Mouse (Mus musculus): ENCODE measurements around the gene Atp8a2.
A peak's percentile ranks its signal among the peaks of the same experiment; 100 is the strongest.
"Not testable (repeated sequence)": the region's sequence is repeated elsewhere in the genome, so short reads cannot be mapped to it uniquely, and the experiment has no call there.

Atp8a2 gene

DNA sequence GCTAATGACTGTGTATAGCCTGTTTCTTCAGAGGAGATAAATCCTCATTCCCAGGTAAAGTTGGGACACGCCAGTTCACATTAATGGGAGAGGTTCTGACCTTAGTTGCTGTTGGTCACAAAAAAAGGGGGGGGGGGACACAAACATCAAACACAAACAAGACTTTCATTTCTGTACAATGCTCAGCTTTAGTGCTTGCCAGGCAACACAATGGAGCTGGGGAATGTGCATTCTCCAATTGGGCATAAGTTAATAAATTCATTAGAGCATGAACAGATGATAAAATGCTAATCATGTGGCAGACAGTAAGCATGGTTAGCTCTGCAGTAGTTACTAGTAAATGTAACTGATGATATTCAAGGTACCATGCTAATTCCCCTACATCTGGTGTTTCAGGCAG is 195.2 kb downstream of the Atp8a2 start:
- DNase-seq = no peak

DNA sequence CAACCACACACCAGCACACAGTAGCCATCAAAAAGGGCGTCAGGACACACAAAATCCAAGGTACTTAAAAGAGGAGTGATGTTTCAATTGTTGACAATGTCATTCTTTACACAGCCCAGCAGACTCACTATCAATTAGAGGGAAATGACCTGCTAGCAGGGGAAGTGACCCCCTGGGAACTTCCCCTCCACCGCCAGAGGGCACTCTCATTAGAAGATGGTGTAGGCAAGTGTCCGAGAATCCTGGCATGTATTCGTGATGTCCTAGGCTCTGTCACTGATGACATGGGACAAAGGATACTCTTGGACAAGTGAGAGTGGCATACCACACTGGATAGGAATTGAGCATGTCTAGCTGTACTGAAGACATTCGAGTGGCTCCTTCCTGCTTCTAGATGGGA is 208.1 kb downstream of the Atp8a2 start:
- DNase-seq = no peak

DNA sequence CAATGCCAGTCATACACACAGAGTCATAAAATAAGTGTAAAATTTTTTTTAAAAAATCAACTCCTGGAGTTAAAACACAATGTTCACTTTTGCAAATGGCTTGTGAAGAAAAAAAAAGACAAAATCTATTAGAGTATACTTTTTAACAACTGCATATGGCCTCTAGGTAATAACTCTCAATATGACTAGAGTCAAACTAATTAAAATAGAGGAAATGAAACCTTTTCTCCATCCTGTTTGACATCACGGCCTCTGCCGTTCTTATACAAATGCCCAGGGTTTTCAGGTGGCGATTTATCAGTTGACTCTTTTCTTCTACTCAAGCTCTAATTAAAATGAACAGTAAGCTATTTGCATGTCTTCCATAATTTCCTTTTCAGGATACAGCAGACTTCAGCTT is 209.0 kb downstream of the Atp8a2 start:
- no peak for DNase-seq

DNA sequence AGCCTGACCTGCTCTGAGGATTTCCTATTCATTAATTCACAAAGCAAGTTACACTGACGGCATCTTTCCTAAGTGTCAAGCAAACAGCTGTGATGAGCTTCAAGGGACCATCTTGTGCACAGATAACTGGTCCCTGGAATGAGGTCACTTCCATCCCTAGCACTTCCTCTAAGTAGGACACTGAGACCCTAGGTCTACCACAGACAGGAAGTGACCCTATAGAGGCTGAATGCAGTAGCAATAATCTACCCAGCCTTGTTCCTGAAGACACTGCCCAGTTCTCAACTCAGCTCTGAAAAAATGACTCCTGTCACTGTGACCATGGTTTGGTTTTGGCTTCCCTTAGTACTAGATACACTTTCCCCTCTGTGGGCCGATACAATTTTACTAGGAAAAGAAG is 219.0 kb downstream of the Atp8a2 start:
- DNase-seq = no peak

DNA sequence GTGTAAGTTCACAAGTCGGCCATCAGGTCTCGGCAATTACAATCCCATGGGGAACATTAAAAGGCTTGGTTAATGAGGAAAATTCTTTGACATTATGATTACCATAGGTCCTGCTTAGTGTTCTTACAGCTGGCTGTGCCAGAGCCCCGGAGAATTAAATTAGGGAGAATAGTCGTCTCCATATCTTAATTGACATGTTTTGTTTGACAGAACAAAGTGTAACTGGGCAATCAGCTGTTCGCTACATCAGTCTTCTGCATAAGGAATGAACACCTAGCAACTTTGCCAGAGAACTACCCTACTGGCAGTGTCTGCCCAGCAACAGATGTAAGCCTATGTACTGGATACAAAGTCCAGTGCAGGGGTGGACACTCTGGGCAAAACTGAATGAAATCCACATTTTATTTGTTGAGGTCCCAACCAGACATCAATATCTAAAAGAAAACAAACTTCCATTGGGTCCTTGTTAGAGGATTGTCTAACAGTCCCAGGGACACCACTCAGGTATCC is 225.7 kb downstream of the Atp8a2 start:
- no peak for DNase-seq

DNA sequence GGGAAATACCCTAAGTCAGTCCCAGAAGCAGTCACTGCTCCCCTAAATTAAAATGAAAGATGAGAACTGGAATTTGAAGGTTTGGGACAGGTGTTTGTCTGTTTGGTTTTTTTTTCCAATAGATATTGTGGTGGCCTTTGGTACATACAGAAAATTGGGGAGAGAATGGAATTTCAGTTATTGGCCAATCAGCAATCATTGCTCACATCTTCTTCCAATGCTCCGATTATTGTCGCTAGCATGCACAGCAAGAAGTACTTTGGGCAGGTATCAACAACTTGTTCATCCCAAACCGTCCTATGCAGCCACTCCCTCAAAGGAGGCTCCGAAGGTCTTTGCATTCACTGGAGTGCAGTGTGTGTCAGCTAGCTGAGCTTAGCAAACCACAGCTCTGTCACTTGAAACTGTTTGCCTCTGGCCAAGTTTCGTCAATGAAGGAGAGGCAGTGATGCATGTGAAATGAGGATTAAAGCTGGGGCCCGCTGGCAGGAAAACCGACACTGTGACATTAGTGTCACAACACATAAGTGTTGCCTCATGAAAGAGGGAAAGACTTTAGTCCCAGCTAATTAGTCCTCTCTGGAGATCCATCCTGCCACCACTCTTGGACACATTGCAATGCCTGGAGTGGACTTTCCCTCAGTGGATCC is 227.4 kb downstream of the Atp8a2 start:
- peak; percentile 64 to 82 for DNase-seq

DNA sequence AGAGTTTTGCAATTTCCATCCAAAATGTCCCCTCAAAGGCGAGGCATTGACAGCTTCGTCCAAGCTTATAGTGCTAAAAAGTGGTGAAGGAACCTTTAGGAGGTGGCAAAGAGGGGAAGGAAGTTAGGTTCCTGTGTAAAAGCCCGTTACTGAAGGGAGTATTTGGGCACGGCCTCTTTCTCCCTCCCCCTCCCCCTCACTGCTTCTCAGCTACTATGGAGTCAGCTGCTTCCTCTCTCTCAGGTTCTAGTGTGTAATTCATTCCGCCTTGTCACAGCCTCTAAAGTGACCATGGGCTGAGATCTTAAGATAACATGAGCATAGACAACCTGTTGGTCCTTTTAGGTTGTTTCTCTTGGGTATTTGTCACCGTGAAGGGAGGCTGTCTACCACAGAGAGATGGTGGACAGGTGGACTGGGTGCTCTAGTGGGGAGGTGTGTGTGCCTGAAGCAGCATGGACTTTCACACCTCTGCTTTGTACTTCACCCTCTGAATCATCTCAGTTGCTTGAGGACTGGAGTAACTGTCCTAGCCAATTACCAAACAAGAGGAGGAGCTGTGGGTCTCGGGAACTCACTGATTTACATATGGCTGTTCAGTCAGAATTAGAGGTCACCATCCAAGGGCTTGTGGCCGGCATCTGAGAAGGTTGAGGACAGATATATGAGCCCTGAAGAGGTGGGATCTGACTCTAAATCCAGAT is 229.0 kb downstream of the Atp8a2 start:
- no peak for DNase-seq

DNA sequence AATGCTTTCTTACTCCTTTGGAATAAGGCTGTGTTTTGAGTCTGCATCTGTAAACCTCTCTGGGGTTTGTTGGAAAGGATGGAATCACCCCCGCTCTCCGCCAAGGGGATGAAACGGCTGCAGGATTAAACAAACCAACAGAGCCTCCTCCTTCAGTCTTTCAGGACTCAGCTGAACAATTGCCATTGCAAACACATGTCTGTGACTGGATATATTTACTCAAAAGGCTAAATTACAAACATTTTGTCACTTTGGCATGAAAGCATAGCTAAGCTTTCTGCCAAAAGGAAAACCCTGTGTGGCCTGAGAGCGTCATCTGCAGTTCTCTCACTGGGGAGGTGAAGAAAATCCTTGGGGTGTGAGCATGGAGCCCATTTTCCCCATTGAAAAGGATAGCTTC is 230.0 kb downstream of the Atp8a2 start:
- DNase-seq = peak; percentile 25 to 38

DNA sequence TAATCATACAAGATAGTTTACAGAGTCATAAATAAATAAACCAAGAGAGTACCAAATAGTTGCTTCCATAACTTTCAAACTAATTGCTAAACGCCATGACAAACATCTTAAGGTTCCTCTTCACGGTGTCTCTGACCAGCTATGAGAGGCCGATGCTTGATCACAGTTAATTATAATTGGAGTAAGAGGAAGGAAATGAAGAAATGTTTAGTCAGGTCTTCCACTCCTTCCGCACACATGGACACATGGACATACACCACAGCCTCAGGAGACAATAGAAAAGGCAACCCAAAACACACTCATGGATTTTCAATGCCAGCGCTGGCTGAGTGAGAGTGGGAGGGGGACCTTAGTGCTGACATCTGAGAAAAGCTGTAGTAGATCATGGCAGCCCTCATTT is 232.4 kb downstream of the Atp8a2 start:
- DNase-seq = no peak

DNA sequence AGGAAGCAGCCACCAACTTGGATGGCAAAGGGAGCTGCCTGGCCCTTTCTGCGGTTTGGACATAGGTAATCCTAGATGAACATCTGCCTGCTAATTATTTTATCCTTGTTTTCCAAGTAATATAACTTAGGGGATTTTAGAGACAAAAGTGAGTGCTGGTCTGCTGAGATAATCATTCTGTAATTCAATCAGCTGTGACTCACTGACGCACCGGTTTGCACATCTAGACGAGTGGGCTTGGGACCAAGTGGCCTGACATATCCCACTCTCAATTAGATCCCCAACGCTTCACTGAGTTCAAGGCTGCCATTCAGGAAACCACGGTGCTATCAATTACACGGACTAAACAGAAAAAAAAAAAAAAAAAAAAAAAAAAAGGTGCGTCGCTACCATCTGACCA is 236.0 kb downstream of the Atp8a2 start:
- no peak for DNase-seq

DNA sequence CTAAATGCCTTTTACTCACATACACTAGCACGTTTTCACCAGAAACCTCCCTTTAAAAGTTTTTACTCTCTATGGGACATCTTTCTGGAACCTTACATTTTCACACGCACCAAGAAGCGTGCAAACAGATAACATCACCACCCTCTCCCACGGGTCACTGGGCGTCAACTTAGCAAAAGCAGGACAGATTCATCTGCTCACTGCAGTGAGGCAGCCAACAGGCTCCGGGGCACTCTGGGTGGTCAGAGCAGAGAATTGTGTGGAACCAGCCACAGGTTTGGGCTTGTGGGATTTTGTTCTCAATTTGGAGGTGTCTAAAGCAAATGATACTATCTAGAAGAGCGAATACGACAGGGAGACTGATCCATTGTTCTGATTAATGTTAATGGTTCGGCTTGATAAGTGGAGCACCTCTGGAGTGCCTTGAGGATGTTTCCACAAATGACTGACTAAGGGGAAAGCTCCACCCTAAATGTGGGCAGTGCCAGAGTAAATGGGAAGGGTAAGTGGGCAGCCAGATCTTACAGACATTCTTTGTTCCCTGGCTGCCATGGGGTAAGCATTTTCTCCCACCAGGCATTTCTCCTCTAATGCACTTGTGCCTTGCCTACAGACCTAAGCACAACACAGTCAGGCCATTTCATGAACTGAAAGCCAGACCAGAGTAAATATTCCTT is 236.6 kb downstream of the Atp8a2 start:
- no peak for DNase-seq

DNA sequence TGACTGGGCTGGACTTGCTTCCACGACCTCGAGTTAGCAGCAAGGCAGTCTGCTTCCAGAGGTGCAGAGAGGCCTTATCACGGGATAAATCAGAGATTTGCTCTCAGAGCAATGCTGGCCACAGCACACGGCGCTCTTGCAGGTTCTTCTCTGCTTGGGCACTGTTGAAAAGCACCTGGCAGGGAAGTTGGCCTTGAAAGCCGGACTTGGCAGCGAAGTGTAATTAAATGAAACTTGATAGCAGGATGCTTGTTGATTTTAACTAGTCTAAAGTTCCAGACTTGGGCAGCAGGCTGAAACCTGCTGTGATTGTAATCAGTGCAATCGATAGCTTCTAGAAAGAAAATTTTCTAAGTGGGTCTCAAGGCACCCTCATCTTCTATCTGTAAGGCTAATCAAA is 237.3 kb downstream of the Atp8a2 start:
- no peak for DNase-seq

DNA sequence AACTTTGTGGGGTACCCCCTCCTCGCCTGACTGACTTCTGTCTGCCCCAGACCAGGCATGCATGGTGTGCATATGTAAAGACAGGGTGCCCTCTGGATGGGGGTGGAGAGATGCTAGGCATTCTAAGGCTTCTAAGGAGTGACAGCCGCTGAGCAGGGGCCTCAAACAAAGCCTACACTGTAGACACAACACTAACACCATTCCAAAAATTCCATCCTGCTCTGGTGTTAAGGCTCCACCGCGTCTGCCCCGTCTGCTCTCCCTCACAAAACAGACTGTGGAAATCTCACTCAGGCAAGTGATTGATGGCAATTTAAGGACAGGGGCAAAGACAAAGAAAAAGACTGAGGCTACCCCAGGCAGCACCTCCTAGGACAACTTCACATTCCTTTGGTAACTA is 247.0 kb downstream of the Atp8a2 start:
- DNase-seq = no peak

DNA sequence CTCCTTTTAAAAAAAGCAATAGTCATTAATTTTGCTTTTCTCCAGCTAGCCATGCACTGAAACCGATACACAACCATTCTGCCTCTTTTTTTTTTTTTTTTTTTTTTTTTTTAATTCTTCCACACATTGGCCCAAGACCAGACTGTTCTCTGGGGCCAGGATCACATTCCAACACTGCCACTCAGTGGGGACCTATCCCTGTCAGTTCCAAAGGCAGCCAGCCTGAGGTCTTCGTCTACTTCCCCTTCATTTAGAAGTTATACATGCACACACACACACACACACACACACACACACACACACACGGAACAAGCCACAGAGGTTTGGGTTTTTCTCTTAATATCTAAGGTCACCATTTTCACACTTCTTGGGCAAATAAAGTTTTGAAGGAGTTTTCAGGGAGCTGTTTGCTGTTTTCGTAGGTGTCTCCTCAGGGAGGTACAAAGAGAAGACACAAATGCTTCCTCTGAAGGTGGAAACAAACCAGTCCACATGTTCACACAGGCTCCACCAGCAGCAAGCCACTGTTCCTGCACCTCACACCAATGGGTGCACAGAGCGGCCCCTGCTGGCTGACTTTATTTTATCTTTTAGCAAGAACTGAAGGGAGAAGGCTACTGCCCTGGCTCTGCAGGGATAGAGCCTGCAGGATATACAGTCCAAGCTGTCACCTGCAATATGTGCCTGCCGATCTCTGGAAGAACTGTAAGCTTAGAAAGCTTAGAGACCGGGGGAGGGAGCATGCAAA is 253.9 kb downstream of the Atp8a2 start:
- peak; percentile 67 to 84 for DNase-seq

DNA sequence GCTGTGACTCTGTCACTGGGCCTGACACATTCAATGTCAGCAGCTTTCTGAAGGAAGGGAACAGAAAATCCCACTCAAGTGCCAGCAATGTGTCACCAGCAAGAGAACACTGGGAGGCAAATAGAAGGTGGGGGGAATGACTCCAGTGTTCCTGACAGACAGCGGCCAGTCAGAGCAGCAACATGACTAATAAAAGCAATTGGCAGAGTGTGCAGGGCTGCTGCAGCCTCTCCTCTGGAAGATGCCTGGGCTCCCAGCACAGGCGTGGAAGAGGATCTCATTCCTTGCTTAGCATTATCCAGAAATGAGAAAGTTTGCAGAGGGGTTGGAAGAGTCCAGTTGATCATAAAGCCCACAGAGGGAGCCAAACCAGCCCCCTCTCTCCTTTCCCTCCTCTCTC is 254.8 kb downstream of the Atp8a2 start:
- peak in 1 of 2 experiments; percentile 34 for DNase-seq

DNA sequence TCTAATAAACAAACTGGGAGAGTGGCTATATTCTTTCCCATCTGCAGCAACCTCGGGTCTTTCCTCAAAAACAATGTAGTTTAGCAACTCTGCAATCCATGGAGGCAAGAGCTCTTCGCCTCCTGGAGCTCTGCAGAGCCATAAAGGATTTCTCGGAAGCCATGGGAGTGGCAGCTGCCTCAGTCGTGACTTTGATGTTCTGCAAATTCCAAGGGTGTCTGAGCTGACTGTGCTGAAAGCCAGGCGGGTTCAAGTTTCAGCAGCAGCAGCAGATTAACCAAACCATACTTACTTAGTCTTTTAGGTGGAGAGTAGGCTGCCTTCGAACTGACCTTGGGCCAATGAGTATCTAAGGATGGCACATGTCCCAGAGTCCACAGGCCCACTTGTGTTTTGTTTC is 264.6 kb downstream of the Atp8a2 start:
- DNase-seq = no peak

DNA sequence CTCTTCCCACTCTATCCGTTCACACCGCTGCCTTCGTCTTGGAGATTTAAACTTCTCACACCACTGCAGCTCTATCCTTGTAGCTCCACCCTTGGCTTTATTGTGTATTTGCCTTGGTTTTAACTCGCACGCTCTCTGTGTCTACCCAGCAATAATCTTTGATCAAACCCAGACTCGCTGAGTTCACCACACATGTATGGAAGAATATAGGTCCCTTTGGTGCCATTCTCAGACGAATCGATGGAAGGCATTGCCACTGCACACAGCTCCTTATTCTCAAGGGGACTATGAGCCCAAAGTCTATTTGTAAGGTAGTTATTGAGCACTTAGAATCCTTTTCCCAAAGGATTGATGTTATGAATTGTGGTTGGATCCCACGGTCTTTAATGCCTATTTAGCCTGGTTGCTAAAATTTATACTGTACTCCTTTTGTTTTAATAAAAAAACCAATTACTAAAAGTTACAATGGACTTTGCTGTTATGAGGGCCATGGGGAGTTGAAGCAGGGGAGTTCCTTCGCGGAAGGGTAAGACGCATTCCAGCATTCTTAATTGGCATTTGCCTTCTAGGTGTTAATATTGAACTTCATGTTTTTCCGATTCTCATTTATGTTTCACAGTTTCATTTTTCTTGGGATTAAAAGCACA is 265.4 kb downstream of the Atp8a2 start:
- no peak for DNase-seq

DNA sequence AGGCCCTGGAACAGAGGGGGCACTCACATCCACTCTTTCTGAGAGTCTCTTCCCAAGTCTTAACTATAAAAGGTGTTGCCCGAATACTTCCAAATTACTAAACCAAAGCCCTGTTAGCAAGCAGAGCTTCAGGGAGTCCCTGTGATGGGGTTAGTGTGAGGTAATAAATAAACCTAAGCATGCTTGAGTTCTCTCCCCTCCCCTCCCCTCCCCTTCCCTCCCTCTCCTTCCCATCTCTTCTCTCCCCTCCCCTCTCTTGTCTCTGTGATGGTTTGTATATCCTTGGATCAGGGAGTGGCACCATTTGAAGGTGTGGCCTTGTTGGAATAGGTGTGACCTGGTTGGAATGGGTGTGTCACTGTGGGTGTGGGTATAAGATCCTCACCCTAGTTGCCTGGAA is 267.8 kb downstream of the Atp8a2 start:
- DNase-seq = not testable (repeated sequence)

DNA sequence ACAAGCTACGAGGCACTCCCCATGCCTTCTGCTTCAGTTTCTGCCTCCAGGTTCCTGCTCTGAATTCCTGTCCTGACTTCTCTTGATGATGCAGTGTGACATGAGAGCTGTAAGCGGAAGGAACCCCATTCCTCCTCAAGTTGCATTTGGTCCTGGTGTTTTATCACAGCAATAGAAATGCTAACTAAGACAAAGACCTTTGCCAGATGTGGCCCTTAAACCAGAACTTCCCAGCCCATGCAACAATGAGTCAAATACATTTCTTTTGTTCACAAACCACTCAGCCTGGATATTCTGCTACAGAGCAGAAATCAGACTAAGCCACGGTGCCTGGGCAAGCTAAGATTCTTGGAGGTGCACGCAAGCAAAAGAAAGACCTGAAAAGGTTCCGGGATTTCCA is 268.2 kb downstream of the Atp8a2 start:
- no peak for DNase-seq

DNA sequence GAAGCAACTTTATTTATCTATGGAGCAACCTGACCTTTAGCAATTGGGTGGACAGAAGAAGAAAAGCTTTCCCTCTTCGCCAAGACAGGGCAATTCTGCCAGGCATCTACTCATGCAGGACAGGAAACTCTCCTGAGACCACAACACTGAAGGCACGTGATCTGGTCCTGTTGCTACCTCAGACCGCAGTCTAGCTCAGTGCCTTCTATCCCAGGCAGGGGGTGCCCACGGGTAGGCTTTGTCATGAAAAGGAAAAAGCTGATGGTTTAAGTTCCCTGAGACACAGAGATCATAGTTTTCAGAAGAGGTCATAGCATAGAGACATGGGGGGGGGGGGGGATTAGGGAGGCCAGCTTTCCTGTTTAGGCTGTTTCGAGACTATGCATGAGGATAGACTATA is 269.2 kb downstream of the Atp8a2 start:
- DNase-seq = no peak

DNA sequence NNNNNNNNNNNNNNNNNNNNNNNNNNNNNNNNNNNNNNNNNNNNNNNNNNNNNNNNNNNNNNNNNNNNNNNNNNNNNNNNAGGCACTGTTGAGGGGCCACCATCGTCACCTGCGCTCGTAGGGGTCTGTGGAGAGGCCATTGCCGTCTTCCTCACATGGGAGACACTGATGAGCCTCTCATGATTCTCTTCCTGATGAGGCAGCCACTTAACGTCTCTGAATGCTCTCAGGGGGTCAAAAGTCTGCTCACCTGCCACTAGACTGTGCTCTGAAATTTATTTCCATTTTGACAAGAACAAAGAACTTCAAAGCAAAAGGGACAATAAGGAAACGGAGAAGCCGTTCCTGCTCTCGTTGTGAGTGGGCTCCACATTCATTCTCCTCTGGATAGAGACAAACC is 277.1 kb downstream of the Atp8a2 start:
- DNase-seq = no peak

DNA sequence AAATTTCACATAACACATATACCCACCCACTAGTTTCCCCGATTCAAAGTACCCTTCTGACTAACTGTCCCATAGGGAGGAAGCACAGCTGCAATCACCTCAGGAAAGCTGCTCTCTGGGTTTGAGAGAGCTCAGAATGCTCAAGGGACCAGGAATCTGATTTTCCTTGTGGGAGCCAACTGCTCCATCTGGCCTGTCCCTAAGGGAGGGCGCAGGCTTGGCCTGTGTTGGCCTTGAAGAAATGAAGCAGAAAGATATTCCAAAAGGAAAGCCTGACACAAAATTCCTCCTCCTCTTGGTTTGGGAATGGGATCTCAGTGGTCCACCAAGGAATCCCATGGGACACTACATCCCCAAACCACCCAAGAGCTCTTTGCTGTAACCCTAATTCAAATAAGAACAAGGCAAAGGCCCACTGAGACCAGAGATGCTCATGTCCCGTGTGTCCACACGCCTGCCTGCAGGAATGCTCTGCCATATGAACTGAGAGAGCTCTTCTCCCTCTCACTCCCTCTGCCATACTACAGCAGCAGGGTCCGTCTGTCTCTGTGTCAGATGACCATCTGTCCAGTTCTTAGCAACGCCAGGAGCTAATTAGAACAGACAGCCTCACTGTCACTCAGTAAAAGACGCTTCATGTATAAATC is 293.4 kb downstream of the Atp8a2 start:
- no peak for DNase-seq
